Mouse (Mus musculus): ENCODE data around the gene Tmem247.
A peak's percentile ranks its signal among the peaks of the same experiment; 100 is the strongest.

Tmem247 gene

DNA sequence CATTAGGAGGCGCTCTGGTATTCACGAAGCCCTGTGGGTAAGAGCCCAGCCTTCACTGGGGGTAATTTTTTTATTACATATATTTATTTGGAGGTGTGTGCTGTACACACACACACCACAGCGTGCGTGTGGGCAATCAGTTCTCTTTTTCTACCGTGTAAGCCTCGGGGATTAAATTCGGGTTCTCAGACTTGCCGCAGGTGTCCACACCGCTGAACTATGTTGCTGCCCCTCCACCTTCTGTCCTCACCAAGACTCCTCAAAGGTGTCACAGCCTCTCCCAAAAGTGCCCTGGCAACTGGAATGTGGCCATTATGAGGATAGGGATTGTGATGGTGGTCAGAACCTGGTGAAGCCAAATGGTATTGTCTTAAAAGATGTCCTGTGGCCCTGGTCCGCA lies at the start of gene Tmem247:
Gene Tmem247, plus strand, starts transcription at position 301 of the 400 bp plus-strand sequence.
- no peak for DNase-seq

GRCm38 (mm10) chr17:86870586-86870985 lies 46.6 kb upstream of the Tmem247 start:
- DNase-seq, result no peak

DNA sequence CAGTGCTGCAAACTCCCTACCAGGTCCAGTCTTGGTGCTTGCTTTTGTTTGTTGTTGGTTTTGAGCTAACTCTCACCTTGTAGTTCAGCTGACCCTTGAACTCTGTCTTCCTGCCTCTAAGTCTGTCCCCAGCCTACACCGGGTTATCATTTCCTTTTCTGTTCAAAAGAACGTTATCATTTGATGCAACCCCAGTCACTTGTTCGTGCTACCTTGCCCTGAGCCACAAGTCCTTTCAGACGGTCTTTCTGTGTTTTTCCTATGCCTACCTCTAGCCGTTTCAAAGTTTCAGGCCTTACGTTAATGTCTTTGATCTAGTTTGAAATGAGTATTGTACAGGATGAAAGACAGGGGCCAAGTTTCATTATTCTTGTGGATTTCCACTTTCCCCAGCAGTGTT lies 44.5 kb upstream of the Tmem247 start:
- no peak for DNase-seq

GRCm38 (mm10) chr17:86876940-86877339 lies 40.2 kb upstream of the Tmem247 start:
- no peak for DNase-seq

- DNase-seq, result no peak
These were observed 39.4 kb upstream of the Tmem247 start for GRCm38 (mm10) chr17:86877747-86878146.

DNA sequence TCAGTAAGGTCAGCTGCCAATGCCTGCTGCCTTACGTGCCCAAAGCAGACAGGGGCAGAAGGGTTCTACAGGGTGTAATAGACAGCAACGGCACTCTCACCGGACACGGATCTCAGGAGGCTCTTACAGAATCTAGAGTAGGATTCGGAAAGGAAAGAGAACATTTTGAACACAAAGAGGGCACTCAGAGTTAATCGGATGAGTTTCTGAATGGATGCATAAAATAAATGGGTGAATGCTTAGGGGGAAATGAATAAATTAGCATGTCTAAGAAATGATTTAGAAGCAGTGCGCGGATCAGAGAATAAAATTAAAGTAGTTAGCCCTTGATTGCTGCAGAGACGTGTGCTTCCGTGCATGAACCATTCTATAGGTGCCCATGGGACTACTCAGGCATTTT lies 37.1 kb upstream of the Tmem247 start:
- no peak for DNase-seq

DNA sequence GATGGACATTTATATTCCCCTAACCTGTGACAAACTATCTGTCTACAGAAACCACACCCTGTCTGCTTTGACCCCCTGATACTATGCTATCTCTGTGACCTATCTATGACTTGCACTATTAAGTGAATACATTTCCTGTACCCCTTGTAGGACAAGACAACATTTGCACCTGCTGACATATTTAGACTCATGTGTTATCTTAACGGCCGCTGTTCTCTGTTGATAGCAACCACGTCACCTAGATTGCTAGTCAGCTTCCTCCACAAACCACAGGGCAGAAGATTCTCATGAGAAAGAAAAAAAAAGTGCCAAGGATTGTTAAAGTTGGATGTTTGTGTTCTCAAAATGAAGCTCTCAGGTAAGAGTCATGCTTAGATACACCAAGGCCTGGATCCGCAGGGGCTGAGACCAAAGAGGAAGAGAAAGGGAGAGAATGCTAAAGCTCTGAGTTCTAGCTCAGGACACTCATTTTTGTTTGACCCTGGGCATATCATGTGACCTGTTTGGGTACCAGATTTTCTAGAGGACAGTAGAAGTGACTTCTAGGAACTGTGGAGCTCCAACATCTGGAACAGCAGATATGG lies 36.6 kb upstream of the Tmem247 start:
- no peak for DNase-seq

DNA sequence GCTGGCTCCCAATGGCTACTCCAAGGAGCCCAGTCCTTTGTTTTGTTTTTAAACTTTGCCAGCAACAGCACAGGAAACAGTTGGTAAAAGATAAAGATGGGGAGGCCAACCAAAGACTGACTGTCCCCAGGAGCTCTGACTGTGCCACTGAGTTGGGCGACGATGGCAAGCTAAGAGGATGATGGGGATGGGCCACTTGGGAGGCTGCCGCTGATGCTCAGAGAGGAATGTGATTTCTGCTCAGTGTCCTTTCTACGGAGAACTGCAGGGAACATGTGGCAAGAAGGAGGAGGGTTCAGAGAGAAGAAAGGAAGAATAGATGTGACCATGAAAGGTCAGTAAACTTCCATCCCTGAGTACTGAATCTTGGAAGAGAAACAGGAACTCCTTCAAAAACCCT lies 22.0 kb upstream of the Tmem247 start:
- no peak for DNase-seq

- DNase-seq, result no peak
These were observed 19.5 kb upstream of the Tmem247 start for GRCm38 (mm10) chr17:86897486-86898165.

DNA sequence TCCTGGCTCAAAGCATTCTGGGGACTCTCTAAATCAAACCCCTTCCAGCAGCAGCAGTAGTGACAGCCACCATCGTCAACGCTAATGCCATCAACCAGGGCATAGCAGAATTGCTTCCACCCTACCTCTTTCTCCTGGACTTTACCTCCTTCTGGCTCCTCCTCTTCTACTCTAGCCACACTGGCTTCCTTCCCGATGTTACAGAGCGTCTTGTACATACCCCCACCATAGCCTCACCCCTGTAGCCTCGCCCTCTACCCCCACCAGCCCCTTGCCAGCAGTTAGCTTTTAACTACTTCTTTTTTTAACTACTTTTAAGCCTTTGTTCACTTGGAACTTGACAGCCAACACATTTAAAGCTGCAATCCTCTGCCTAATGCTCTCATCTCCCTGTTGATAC lies 17.3 kb upstream of the Tmem247 start:
- no peak for DNase-seq

- no peak for DNase-seq
These were observed 16.6 kb upstream of the Tmem247 start for GRCm38 (mm10) chr17:86900564-86900963.

GRCm38 (mm10) chr17:86902399-86903067 lies 14.6 kb upstream of the Tmem247 start:
- no peak for DNase-seq

DNA sequence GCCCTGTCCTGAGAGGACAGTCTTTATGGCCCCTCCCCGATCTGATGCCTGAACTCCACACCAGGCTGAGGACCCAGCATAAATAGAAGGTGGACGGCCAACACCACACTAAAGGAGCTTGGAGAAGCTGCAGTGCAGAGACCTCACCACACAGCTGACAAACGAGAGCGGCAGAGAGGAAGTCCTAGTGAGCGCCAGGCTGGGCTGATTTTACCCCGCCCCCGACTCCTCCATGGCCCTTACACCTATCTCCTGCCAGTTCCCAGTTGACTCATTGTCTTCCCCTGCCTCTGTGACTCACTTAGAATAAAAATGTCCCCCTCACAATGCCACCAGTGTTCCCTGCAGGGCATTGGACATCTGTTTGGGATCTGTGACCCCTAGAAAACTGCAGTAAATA lies 13.6 kb upstream of the Tmem247 start:
- no peak for DNase-seq

GRCm38 (mm10) chr17:86904206-86904605 lies 12.9 kb upstream of the Tmem247 start:
- no peak for DNase-seq

GRCm38 (mm10) chr17:86905297-86906135 lies 11.6 kb upstream of the Tmem247 start:
- DNase-seq, result peak; percentile 35

- DNase-seq, result peak; percentile 78
These were observed 11.0 kb upstream of the Tmem247 start for GRCm38 (mm10) chr17:86906136-86906461.

- no peak for DNase-seq
These were observed 10.5 kb upstream of the Tmem247 start for GRCm38 (mm10) chr17:86906601-86907000.

- DNase-seq, result no peak
These were observed 10.1 kb upstream of the Tmem247 start for GRCm38 (mm10) chr17:86907092-86907491.

DNA sequence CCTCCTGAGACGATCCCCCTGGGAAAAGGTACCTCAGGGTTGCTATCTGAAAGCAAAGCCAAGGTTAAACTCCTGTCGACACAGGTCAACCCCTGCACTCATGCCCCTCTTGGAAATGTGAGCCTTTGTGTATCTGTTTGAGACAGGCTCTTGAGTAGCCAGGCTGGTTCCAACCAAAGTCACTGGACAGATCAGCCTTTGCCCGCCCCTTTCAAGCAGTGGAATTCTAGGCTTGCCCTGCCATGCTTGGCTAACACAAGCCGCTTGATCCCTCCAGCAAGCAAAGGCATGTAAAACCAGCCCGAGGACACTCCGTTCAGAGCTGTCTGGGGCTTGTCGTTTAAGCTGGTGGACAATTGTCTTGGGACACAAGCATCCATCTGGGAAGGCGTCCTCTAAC lies 8.8 kb upstream of the Tmem247 start:
- DNase-seq, result no peak

DNA sequence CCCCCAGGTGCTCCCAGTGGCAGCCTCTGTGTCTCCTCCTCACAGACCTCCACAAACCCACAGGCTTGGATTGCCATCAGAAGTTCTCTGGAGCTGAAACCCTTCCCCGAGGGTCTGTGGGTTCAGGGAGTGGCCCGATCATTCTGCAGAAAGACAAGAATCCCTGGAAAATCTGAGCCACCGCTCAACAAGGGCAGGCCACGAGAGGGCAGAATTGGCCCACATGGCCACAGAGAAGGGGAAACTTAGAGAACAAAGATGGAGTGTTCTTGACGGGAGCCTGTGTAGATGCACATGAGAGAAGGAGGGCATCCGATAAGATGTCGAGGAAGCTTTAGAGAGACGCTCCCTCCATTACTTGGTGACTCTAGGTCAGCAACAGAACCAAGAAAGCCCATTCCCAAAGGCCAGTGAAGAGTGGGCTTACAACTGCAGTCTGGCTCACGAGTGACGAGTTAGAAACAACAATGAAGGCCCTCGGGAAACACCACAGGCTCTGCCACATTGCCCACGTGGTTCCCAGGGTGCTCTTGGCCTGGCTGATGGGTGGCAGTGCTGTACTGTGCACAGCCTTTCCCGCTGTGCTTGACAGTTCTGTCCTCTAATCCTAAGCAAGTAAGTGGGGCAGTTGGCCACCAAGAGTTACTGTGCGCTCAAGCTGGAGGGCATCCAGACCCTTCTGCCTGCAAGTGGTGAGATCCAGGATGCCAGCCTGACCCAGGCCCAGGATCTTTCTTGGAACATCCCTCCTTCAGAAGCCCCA lies 7.2 kb upstream of the Tmem247 start:
- DNase-seq, result no peak

DNA sequence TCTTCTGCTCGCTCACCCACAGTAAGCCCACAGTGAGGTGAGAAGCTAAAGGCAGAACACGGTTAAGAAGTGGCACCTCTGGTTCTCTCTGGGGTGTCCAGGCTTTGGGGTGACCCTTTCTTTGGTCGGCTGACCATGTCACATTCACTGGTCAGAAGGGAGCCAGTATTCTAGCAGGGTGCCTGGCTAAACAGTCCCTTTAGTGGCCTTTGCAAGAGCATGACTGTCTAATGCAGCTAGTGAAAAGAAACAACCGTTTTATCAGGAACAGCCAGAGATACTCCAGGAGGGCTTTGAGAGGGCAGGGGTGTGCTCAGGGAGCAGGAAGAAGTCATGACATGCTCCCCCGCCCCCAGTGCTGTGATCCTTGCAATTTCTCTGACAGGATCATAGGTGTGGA lies 5.9 kb upstream of the Tmem247 start:
- DNase-seq, result no peak

DNA sequence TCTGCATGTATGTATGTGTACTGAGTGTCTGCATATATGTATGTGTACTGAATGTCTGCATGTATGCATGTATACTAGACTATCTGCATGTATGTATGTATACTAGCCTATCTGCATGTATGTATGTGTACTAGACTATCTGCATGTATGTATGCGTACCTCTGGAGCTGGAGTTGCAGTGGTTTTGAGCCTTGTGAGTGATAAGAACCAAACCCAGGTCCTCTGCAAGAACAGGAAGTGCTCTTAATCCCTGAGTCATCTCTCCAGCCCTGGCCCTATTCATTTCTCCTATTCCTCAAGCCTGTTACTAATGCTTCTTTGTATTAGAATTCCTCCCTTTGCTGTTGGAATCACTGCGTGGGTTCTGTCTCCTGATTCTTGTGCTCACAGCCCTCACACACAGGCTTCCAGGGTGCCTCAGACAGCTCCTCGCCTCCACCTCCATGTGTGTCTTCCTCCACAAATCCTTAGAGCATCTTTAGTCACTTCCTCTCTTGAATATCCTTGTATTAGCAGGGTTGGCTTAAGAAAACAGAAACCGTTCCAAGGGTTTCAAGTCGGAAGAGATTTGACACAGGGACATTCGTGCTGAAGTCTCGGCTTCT lies 4.0 kb upstream of the Tmem247 start:
- no peak for DNase-seq

Measured in cerebellum, adult 9-10 months (tissue).